Mouse (Mus musculus) kidney, adult 11 months (tissue): ENCODE results near the gene Gtf2ird1.
A peak's percentile ranks its signal among the peaks of the same experiment; 100 is the strongest.
"Not testable (repeated sequence)": the region's sequence is repeated elsewhere in the genome, so short reads cannot be mapped to it uniquely, and the experiment has no call there.

Experiments used
- DNase-seq: peaks from one replicate; pipeline ENCODE4 v3.0.0; 2022

Gtf2ird1 gene

DNA sequence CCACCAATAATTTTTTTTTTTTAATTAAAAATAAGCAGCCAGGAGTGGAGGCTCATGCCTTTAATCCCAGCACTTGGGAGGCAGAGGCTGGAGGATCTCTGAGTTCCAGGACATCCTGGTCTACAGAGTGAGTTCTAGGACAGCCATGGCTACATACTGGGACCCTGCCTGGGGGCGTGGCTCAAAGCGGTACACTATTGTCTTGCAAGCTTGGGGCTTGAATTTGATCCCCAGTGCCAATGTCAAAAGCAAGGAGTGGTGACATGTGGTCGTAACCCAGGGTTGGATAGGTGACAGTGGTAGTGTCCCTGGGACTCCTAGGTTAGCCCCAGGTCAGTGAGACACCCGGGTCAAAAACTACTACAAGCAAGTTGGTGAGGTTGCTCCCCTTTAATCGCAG, 114.8 kb downstream of the Gtf2ird1 start:
- no peak for DNase-seq

DNA sequence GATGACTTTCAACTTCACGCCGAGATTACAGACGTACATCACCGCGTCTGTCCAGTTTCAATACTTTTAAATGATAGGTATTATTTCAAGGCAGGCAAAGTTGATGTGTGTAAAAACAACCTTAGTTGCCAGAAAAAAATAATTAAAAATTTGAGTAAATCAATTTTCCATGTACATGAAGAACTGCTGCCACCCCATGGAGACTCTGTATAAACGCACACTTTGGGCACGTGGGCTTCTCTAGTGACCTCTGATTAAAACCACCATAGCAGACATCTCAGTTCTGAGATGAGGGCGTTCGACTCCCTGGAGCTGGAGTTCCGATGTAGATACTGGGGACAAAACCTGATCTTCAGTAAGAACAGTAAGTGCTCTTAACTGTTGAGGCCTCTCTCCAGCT, 115.2 kb downstream of the Gtf2ird1 start:
- DNase-seq = no peak

DNA sequence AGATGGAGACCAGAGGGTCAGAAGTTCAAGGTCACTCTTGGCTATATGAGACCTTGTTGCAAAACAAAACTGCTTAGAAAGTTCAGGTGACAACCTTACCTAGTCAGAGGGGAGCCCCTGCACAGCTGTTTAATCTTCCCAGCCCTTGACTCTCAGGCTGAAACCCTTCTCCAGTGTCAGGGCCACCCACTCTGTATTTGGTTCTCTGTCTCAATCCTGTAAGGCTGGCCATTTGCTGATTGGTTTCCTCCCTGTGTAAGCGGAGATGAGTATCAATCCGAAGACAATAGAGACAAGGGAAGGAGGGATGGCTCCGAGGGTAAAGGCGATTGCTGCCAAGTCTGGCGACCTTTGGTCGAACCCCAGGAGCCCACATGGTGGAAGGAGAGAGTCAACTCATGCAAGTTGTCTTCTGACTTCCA, 116.4 kb downstream of the Gtf2ird1 start:
- peak; percentile 31 for DNase-seq

DNA sequence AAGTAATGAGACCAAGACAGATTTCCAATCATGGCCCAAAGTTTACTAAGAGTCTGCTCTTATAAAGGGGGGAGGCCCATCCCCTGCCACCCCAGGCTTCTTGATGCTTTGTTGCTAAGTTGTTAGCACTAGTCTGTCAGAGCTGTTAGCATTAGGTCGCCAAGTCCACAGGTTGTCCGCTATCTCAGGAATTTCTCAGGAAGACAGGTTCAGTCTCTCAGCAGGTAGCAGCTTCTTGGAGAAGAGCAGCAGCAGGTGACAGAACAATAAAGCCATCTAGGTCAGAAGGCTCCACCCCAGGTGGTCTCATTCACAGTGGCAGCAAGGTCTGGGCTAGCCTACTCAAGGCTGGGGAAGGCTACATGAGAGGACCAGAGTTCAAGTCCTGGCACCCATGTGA, 119.5 kb downstream of the Gtf2ird1 start:
- DNase-seq = not testable (repeated sequence)

GRCm38 (mm10) chr5:134332743-134333142, 123.8 kb downstream of the Gtf2ird1 start:
- peak; percentile 54 for DNase-seq

- no peak for DNase-seq
Measured at GRCm38 (mm10) chr5:134330082-134330481, 126.4 kb downstream of the Gtf2ird1 start.

DNA sequence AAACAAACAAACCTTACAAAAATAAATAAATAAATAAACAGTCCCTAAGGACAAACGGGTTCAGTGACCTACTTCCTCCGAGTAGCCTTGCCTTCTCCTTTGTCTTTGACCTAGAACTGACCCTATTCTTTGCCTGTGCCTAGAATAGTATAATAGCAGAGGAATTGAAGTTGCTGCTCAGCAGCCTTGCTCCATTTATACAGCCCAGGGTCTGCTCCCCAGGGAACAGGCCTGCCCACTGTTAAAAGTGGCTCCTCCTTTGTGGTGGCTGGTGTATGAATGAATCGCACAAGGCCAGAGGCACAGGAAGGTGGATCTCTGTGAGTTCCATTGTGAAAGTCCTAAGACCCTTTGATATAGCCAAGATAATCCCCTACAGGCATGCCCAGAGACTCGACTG, 127.2 kb downstream of the Gtf2ird1 start:
- DNase-seq = no peak

DNA sequence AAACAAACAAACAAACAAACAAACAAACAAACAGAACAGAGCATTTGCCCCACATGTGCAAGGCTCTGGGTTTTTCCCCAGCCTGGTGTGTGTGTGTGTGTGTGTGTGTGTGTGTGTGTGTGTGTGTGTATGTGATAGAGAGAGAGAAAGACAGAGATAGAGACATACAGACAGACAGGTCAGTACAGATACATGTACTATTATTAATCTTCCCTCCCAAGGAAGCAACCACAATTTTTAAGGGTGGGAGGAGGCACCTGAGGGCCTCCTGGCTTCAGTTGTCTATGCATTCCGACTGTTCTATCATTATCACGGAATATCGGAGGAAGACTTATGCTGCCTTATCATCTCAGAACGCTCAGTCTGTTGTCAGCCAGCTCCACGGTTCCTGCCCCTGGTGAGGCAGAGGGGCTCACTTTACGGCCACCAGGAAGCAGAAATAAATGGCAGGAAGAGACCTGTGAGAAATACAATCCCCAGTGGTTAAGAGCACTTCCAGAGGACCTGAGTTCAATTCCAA, 128.0 kb downstream of the Gtf2ird1 start:
- DNase-seq = no peak

GRCm38 (mm10) chr5:134325856-134326566, 130.5 kb downstream of the Gtf2ird1 start:
- DNase-seq = no peak

- no peak for DNase-seq
Measured at GRCm38 (mm10) chr5:134323869-134324268, 132.6 kb downstream of the Gtf2ird1 start.

- DNase-seq = no peak
Measured at GRCm38 (mm10) chr5:134323311-134323710, 133.2 kb downstream of the Gtf2ird1 start.

GRCm38 (mm10) chr5:134322355-134322754, 134.2 kb downstream of the Gtf2ird1 start:
- no peak for DNase-seq

DNA sequence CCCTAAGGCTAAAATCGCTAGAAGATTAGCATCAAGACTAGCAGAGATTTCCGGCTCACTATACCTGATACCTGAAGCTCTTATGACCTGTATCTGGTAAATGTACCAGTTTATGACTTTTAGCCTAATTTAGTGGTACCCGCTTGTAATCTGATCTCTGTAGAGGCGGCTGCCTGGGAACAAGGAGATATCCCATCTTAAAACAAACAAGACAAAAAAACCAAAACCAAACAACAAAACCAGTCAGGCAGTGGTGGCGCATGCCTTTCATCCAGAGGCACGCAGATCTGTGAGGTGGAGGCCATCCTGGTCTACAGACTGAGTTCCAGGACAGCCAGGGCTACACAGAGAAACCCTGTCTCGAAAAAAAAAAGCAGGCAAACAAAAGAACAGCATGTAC, 134.8 kb downstream of the Gtf2ird1 start:
- no peak for DNase-seq

DNA sequence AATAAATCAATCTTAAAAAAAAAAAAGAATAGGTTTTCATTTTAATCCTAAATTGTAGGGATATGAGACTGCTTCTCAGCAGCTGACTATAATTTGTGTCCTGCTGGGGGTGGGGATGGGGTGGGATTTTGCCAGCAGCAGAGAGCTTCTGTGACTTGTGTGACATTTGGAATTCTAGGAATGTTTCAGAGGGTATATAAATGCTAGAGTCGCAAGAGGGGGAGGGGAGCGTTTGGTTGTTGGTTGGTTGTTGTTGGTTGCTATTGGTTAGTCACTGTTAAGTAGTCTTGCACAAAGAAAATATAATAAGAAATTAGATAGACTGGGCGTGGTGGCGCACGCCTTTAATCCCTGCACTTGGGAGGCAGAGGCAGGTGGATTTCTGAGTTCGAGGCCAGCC, 137.6 kb downstream of the Gtf2ird1 start:
- no peak for DNase-seq

DNA sequence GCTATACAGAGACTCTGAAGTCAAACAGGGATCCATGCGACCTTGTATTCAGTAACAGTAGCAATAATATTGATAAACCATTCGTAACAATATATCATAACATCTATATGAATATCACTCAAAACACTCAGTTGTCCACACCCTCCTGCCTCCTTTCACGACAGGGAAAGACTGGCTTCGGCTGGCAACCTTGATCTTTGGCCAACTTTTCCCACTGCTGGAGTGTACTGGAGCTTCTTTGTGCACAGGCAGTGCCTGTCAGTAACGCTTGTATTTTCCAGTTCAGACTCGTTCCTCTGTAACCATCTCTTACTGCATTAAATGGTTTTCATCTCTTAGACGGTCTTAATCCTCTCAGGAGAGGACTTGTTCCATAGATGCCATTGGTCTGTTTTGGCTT, 139.8 kb downstream of the Gtf2ird1 start:
- peak; percentile 40 for DNase-seq

- peak; percentile 58 for DNase-seq
Measured at GRCm38 (mm10) chr5:134315623-134316350, 140.7 kb downstream of the Gtf2ird1 start.

- DNase-seq = peak; percentile 97
Measured at GRCm38 (mm10) chr5:134314688-134315622, 141.6 kb downstream of the Gtf2ird1 start, which contains the start of gene Gtf2i. Gene Gtf2i, minus strand, starts transcription at chr5:134314760.

GRCm38 (mm10) chr5:134314068-134314674, 142.3 kb downstream of the Gtf2ird1 start:
- peak; percentile 41 for DNase-seq

DNA sequence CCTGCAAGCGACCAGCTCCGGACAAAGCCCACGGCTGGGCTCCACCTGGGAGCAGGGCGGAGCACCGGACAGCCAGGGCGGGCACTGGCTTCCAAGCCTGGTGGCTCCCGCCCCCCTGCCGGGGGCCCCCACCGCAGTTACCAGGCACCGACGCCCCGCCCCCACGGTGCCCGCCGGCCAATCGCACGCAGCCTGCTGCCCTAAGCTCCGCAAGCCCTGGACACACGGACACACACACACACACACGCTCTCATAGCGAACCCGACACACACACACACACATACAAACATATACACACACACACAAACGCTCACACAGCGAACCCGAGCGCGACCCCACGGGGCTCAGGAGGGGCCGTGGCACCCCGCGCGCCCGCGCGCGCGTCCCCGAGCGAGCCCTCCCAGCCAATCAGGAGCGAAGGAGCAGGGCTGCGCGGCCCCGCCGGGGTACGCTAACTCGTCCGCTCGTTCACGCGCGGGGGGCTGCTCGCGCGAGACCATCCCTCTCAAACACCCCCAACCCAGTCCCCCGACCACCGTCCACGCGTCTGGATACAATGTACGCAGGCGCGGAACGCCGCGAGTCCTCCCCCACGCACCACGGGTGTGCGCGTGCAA, 143.0 kb downstream of the Gtf2ird1 start:
- DNase-seq = peak; percentile 98

- peak; percentile 38 for DNase-seq
Measured at GRCm38 (mm10) chr5:134312691-134313450, 143.6 kb downstream of the Gtf2ird1 start.

GRCm38 (mm10) chr5:134311894-134312411, 144.6 kb downstream of the Gtf2ird1 start:
- no peak for DNase-seq
